Mouse (Mus musculus) thymus, postnatal 36 days (tissue): ENCODE measurements around the gene Mindy1.

Experiments used
- DNase-seq, 2 experiments: peaks; one replicate each; pipeline ENCODE4 v3.0.0; 2022; ENCODE audit warnings: mixed read lengths in 2 of 2

Mindy1 gene

GRCm38 (mm10) chr3:95269789-95270188, 11.4 kb upstream of the Mindy1 start:
- DNase-seq = no peak

GRCm38 (mm10) chr3:95270766-95271364, 10.3 kb upstream of the Mindy1 start:
- no peak for DNase-seq

- DNase-seq = no peak
Observed at GRCm38 (mm10) chr3:95273471-95273870, 7.7 kb upstream of the Mindy1 start.

GRCm38 (mm10) chr3:95274453-95274852, 6.7 kb upstream of the Mindy1 start:
- DNase-seq = no peak

- DNase-seq = no peak
Observed at GRCm38 (mm10) chr3:95275161-95275560, 6.0 kb upstream of the Mindy1 start.

GRCm38 (mm10) chr3:95276428-95276934, 4.7 kb upstream of the Mindy1 start:
- no peak for DNase-seq

GRCm38 (mm10) chr3:95277149-95277551, 4.0 kb upstream of the Mindy1 start:
- no peak for DNase-seq

GRCm38 (mm10) chr3:95280747-95281146, 398 bp upstream of the Mindy1 start:
- DNase-seq = peak; percentile 12 to 28

GRCm38 (mm10) chr3:95282381-95282864, 1.3 kb downstream of the Mindy1 start:
- peak; percentile 55 to 56 for DNase-seq

GRCm38 (mm10) chr3:95282865-95283588, 1.9 kb downstream of the Mindy1 start:
- DNase-seq = peak; percentile 60 to 70

- DNase-seq = no peak
Observed at GRCm38 (mm10) chr3:95283589-95283941, 2.4 kb downstream of the Mindy1 start.

- peak in 1 of 2 experiments; percentile 11 for DNase-seq
Observed at GRCm38 (mm10) chr3:95284062-95284461, 2.9 kb downstream of the Mindy1 start.

- DNase-seq = no peak
Observed at GRCm38 (mm10) chr3:95284501-95285281, 3.5 kb downstream of the Mindy1 start.

- DNase-seq = no peak
Observed at GRCm38 (mm10) chr3:95285390-95285789, 4.2 kb downstream of the Mindy1 start.

GRCm38 (mm10) chr3:95286011-95286410, 4.9 kb downstream of the Mindy1 start:
- no peak for DNase-seq

- no peak for DNase-seq
Observed at GRCm38 (mm10) chr3:95286510-95286909, 5.4 kb downstream of the Mindy1 start.

- DNase-seq = no peak
Observed at GRCm38 (mm10) chr3:95287541-95287940, 6.4 kb downstream of the Mindy1 start.

GRCm38 (mm10) chr3:95289419-95289818, 8.3 kb downstream of the Mindy1 start:
- no peak for DNase-seq

GRCm38 (mm10) chr3:95290156-95290555, 9.0 kb downstream of the Mindy1 start:
- DNase-seq = no peak

GRCm38 (mm10) chr3:95291041-95291440, 9.9 kb downstream of the Mindy1 start:
- DNase-seq = no peak

- DNase-seq = no peak
Observed at GRCm38 (mm10) chr3:95292899-95293298, 11.8 kb downstream of the Mindy1 start.

- no peak for DNase-seq
Observed at GRCm38 (mm10) chr3:95293537-95293936, 12.4 kb downstream of the Mindy1 start.

GRCm38 (mm10) chr3:95294316-95294715, 13.2 kb downstream of the Mindy1 start:
- DNase-seq = no peak
